Mouse (Mus musculus) small intestine, adult 2 months (tissue): ENCODE results near the gene Adamts20.

ENCODE experiments used
- CTCF ChIP-seq: fragments of 200-500 bp; IDR thresholded peaks from 2 replicates; pipeline ENCODE4 v1.5.1; 2012; ENCODE audit warnings: low read depth, mild to moderate bottlenecking, control low read depth, inconsistent platforms, low read length, moderate library complexity, mixed read lengths; ENCODE audit not compliant: insufficient replicate concordance, insufficient read length; ENCODE audit errors: extremely low read depth
- POLR2A ChIP-seq: fragments of 200-500 bp; IDR thresholded peaks from 2 replicates; pipeline ENCODE4 v1.6.1; 2012; ENCODE audit warnings: low read depth, mild to moderate bottlenecking, control low read depth, inconsistent platforms, low read length, moderate library complexity

DNA sequence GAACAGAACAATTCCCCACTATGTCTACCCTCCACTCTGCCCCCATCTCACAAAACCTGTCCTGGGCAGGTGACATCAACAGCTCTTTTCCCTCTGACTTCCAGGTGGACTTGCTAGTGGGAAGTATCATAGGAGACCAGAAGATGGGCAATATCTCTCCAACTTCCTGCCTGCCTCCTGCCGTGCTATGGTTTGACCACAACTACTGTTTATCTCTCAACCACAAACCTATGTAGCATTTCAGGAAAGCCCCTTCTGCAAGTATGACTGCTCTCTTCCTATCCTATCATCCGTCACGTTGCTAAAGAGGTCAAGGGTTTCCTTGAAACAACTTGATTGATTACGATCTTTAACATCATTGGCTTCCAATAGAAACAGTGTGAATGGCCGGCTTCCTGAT lies 12.4 kb downstream of the Adamts20 start:
- no peak for TF ChIP-seq CTCF
- TF ChIP-seq POLR2A, result no peak
